Mouse (Mus musculus): ENCODE results near the gene Fastkd3. TPM values are rescaled to one million over a fixed set of nuclear protein-coding genes. Genes with fewer than 3 reads are reported as not detected.
"Not testable (repeated sequence)": the region's sequence is repeated elsewhere in the genome, so short reads cannot be mapped to it uniquely, and the experiment has no call there.

The Fastkd3 gene
- 19.5 and 24.3 TPM in 2 replicates for polyA plus RNA-seq (2015; fragmentation: Nextera tagmentation; extraction: Ambion mirVana)

DNA sequence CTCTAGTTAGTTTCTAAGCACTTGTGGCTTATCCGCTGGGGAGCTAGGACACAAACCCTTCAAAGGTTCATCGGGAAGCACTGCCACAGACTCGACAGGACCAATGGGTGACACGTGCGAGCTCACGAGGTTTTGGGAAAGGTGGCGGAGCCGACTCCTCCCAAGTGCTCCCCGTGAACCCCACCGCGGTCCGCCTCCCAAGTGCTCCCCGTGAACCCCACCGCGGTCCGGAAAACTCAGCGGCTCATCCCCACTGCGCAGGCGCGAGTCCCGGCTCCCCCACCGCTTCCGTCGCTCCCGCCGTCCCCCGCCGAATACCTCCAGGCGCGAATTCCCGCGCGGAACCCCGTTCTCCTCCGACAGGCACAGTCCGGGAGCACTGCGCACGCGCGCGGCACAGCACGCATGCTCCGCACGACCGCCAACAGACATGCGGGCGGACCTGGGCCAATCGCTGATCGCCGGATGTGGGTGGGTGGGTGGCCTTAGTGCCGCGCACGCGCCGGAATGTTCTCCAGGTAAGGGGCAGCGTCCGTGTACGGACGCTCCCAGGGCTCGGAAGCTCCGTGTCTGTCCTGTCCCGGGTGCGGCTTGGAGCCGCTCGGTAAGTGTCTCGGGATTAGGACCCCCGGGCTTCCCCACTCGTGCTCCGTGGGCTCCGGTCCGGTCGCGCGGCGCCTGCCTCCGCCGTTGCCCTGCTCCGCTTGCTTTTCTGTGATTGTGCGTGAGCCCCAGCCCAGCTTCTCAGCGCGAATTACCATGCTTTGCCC, at the start of gene Fastkd3, which contains the start of gene Mtrr:
Fastkd3 (plus strand) TSS at position 488 of the 770 bp plus-strand sequence.
Mtrr (minus strand) TSS at position 403 of the 770 bp plus-strand sequence.
- peak within 1 kb of the TSS; percentile 86 for H3K27ac ChIP-seq (replicated peaks)
- no peaks in the 10 kb centered on the region for H3K27me3 ChIP-seq (replicated peaks)
- peaks cover 28% of the 10 kb centered on the region for H3K4me1 ChIP-seq
- peaks cover 45% of the 10 kb centered on the region for H3K36me3 ChIP-seq
- peak; percentile 100 for ATAC-seq (ENCODE audit: low FRiP score)
- WGBS: under 1% methylated on average over 77 of the region's 81 CpGs
- no peaks in the 10 kb centered on the region for H3K9me3 ChIP-seq (replicated peaks)
- H3K4me3 ChIP-seq (replicated peaks): peak within 1 kb of the TSS; percentile 95
- H3K4me2 ChIP-seq: peak within 1 kb of the TSS; percentile 92
- H3K9ac ChIP-seq (replicated peaks): peak within 1 kb of the TSS; percentile 78

DNA sequence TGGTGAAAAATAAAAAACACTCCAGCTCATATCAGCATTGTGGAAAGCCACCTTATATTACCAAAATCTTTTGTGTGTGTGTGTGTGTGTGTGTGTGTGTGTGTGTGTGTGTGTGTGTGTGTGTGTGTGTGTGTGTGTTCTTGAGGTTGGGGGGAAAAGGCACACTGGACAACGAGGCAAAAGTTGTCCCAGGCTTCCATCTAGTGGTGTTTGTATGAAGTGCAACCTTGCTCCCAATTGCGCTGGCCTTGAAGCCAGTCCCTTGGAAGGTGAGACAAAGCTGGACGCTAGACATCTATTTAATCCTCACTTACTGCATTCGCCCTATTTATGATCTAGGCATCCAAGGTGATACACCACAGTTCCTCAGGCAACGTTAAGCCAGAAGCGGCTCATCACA, 28.6 kb upstream of the Fastkd3 start:
- H3K4me1 ChIP-seq; H3K36me3 ChIP-seq; H3K27ac ChIP-seq (replicated peaks); H3K4me2 ChIP-seq; H3K4me3 ChIP-seq (replicated peaks); H3K27me3 ChIP-seq (replicated peaks); H3K9me3 ChIP-seq (replicated peaks); H3K9ac ChIP-seq (replicated peaks): not testable (repeated sequence)
- WGBS: 22% methylated on average over 4 of the region's 6 CpGs
- peak; percentile 68 for ATAC-seq (ENCODE audit: low FRiP score)

DNA sequence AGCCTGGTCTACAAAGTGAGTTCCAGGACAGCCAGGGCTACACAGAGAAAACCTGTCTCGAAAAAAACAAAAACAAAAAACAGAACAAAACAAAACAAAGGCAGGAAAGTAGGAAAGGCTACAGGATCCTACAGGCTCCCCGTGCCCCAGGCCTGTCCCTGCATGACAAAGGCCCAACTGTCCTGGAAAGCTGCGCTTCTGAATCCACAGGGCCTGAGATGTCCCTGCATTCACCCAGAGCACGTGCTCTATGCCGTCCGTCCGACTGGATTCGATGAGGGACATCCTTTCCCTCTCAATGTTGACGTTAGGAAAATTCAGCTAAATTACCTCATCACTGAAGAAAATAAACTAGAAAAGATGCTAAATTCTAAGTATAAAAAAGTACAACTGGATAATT, 13.9 kb upstream of the Fastkd3 start:
- no peak overlapping the region for H3K9ac ChIP-seq (replicated peaks)
- H3K27me3 ChIP-seq (replicated peaks): no peaks in the 10 kb centered on the region
- H3K36me3 ChIP-seq: peaks cover 70% of the 10 kb centered on the region
- ATAC-seq (ENCODE audit: low FRiP score): no peak
- H3K4me3 ChIP-seq (replicated peaks): no peak overlapping the region
- no peak overlapping the region for H3K27ac ChIP-seq (replicated peaks)
- H3K4me1 ChIP-seq: peaks cover 3% of the 10 kb centered on the region
- WGBS: 97% methylated on average over 9 of the region's 9 CpGs
- H3K4me2 ChIP-seq: no peak overlapping the region
- H3K9me3 ChIP-seq (replicated peaks): no peaks in the 10 kb centered on the region

DNA sequence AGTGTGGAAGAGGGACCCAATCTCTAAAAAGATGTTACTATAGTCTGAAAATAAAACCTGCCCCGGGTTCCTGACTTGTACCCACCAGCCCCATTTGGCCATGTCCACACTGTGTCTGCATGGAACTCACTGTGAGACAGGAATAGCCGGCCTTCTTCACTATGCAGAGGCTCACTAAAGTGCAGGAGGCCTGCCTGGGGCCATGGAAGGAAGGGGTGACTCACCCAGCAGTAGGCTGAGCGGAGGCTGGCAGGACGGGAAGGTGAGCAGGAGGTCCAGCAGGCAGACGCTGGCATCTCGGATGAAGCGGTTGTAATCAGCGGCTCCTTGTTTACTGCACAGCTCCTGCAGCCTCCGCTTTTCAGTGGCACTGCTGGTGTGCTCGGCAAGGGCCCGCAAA, 13.5 kb upstream of the Fastkd3 start:
- ATAC-seq (ENCODE audit: low FRiP score): no peak
- Histone ChIP-seq H3K36me3 (peaks cover 65% of the 10 kb centered on the region), H3K27me3 (replicated peaks) (no peaks in the 10 kb centered on the region), H3K4me2 (no peak overlapping the region), H3K9ac (replicated peaks) (no peak overlapping the region), H3K9me3 (replicated peaks) (no peaks in the 10 kb centered on the region), H3K4me3 (replicated peaks) (no peak overlapping the region), H3K4me1 (peaks cover 7% of the 10 kb centered on the region), H3K27ac (replicated peaks) (no peak overlapping the region)
- WGBS: 93% methylated on average over 11 of the region's 11 CpGs

DNA sequence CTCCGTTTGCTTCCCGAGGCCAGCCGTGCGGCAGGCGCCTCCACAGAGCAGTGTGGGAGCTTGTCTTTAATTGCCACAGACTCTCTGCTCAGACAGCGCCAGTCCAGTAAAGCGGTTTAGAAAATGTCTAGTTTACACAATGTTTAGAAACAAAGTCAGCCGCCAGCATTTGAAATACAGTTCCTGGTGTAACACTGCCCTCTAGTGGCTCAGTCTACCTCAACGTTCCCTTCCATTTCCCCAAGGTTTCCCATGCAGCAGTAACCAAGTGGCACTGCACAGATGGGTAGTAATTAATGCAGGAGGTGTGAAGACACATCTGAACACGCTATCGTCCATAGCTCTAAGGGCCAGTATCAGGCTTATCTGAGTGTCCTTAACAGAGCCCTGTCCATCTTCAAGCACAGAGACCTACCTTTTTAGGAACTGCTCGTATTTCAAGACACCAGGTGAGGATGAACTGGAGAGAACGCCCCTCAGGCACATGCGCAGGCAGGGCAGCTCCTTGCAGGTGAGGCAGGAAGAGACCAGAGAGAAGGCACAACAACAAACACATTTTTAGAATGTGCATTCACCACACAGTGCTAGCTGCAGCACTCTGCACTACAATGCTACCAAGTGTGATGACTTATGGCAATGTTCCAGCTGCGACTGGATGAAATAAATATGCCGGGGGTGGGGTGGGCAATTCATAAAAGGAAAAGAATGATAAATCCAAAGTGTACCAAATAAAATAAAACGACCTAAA, 12.3 kb upstream of the Fastkd3 start:
- H3K4me2 ChIP-seq: no peak overlapping the region
- no peak overlapping the region for H3K4me3 ChIP-seq (replicated peaks)
- H3K27ac ChIP-seq (replicated peaks): no peak overlapping the region
- WGBS: 66% methylated on average over 17 of the region's 17 CpGs
- no peaks in the 10 kb centered on the region for H3K9me3 ChIP-seq (replicated peaks)
- H3K27me3 ChIP-seq (replicated peaks): no peaks in the 10 kb centered on the region
- peaks cover 7% of the 10 kb centered on the region for H3K4me1 ChIP-seq
- H3K9ac ChIP-seq (replicated peaks): no peak overlapping the region
- peak; percentile 63 for ATAC-seq (ENCODE audit: low FRiP score)
- H3K36me3 ChIP-seq: peaks cover 57% of the 10 kb centered on the region

DNA sequence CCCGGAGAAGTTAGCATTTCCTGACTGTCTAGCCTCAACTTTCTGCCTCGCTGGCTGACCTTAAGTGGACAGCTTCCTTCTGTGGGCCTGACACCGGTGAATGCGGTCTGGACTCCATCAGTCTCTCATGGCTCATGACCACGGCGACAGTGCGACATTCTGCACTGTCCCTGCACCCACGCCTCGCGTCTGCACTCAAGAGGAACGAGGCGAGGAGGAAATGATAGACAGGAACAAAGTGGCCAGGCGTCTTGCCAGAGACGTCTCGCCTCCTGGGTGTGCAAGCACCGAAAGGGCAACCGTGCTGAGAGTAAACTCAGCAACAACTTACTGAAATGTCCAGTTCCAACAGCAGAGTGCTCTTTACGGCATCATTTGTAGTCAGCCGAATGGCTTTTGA, 9.8 kb upstream of the Fastkd3 start:
- no peaks in the 10 kb centered on the region for H3K27me3 ChIP-seq (replicated peaks)
- 92% methylated on average over 19 of the region's 19 CpGs for WGBS
- H3K36me3 ChIP-seq: peaks cover 42% of the 10 kb centered on the region
- no peak overlapping the region for H3K27ac ChIP-seq (replicated peaks)
- peaks cover 7% of the 10 kb centered on the region for H3K4me1 ChIP-seq
- H3K4me2 ChIP-seq: no peak overlapping the region
- no peak overlapping the region for H3K9ac ChIP-seq (replicated peaks)
- no peaks in the 10 kb centered on the region for H3K9me3 ChIP-seq (replicated peaks)
- no peak for ATAC-seq (ENCODE audit: low FRiP score)
- H3K4me3 ChIP-seq (replicated peaks): no peak overlapping the region

DNA sequence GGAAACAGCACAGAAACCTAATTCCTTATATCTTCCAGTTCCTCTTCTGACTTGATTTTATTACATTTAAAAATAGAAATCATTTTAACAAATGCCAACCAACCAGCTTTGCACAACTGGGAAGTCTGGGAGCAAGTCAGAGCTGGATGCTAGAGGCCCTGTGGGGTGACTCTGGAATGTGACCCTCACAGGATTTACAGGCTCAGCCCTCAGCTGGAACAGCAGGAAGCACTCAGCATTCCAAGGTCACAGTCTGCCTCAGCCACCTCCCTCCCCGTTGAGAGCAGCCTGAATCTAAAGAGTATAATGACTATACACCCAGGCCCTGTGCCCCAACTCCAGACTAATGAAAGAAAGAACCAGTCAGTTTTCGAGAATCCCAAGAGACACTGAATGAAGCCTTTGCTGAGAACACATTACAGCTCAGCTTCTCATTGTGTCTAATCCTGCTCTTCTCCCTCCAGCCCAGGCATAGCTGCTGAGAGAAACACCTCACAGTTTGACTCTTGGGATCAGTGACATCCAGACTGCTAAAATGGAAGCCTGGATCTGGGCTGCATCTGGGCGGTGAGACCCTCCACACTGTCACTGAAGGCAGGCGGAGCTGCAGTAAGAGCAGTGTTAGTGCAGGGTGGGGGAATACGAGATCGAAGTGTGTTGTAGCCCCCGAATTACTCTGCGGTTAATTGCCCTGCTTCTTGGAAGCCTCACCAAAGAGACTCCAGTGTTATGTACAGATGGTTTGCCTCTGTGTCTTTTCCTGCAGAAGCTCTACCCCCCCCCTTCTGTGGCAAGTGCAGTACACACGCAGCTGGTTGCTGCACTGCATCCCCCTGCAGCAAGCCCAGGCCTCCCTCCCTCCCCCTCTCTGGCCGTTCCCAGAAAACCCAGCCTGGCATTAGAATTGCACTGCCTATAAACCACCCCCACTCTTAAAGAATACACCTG, 8.8 kb upstream of the Fastkd3 start:
- H3K27ac ChIP-seq (replicated peaks): no peak overlapping the region
- H3K9ac ChIP-seq (replicated peaks): no peak overlapping the region
- no peaks in the 10 kb centered on the region for H3K27me3 ChIP-seq (replicated peaks)
- peaks cover 7% of the 10 kb centered on the region for H3K4me1 ChIP-seq
- ATAC-seq (ENCODE audit: low FRiP score): no peak
- H3K4me2 ChIP-seq: no peak overlapping the region
- peaks cover 42% of the 10 kb centered on the region for H3K36me3 ChIP-seq
- no peak overlapping the region for H3K4me3 ChIP-seq (replicated peaks)
- 38% methylated on average over 10 of the region's 10 CpGs for WGBS
- no peaks in the 10 kb centered on the region for H3K9me3 ChIP-seq (replicated peaks)

DNA sequence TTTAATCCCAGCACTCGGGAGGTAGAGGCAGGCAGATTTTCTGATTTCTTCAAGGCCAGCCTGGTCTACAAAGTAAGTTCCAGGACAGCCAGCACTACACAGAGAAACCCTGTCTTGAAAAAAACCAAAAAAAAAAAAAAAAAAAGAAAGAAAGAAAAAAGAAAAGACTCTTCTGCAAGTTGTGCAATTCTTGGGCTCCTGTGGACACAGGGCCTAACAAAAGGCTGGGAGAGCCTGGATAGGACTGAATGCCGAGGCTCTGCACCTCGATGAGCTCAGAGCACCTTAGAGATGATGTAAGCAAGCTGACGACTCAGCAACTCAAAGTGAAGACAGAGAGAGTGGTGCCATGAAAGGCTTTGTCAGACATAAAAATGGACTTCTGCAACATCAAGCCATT, 7.6 kb upstream of the Fastkd3 start:
- ATAC-seq (ENCODE audit: low FRiP score): no peak
- H3K4me2 ChIP-seq: no peak overlapping the region

DNA sequence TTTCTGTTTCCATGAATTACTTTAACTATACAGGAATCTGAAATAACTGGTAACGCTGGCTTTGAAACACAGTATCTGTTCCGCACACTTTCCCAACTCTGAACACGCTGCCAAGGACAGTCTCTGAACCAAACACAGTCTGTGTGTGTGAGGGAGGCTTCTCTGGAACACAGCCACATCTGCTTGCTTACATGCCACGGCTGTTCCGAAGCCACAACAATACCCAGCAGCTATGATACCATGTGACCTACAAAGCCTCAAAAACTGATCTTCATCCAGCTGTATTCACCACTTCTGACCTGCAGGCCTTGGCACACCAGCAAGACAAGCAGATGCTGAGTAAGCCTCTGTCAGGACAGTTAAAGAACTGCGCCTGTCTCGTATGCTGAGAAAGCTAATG, 4.1 kb upstream of the Fastkd3 start:
- no peak overlapping the region for H3K9ac ChIP-seq (replicated peaks)
- 91% methylated on average over 7 of the region's 7 CpGs for WGBS
- no peaks in the 10 kb centered on the region for H3K27me3 ChIP-seq (replicated peaks)
- H3K4me3 ChIP-seq (replicated peaks): no peak overlapping the region
- H3K4me2 ChIP-seq: no peak overlapping the region
- no peaks in the 10 kb centered on the region for H3K9me3 ChIP-seq (replicated peaks)
- peaks cover 25% of the 10 kb centered on the region for H3K36me3 ChIP-seq
- H3K27ac ChIP-seq (replicated peaks): no peak overlapping the region
- ATAC-seq (ENCODE audit: low FRiP score): no peak
- H3K4me1 ChIP-seq: peaks cover 23% of the 10 kb centered on the region

More for the DNA sequence above, 7.6 kb upstream of the Fastkd3 start:
- H3K27me3 ChIP-seq (replicated peaks): no peaks in the 10 kb centered on the region
- H3K4me1 ChIP-seq: peaks cover 7% of the 10 kb centered on the region
- H3K36me3 ChIP-seq: peaks cover 44% of the 10 kb centered on the region
- no peak overlapping the region for H3K4me3 ChIP-seq (replicated peaks)
- no peak overlapping the region for H3K27ac ChIP-seq (replicated peaks)
- WGBS: 74% methylated on average over 4 of the region's 4 CpGs
- no peaks in the 10 kb centered on the region for H3K9me3 ChIP-seq (replicated peaks)
- H3K9ac ChIP-seq (replicated peaks): no peak overlapping the region

DNA sequence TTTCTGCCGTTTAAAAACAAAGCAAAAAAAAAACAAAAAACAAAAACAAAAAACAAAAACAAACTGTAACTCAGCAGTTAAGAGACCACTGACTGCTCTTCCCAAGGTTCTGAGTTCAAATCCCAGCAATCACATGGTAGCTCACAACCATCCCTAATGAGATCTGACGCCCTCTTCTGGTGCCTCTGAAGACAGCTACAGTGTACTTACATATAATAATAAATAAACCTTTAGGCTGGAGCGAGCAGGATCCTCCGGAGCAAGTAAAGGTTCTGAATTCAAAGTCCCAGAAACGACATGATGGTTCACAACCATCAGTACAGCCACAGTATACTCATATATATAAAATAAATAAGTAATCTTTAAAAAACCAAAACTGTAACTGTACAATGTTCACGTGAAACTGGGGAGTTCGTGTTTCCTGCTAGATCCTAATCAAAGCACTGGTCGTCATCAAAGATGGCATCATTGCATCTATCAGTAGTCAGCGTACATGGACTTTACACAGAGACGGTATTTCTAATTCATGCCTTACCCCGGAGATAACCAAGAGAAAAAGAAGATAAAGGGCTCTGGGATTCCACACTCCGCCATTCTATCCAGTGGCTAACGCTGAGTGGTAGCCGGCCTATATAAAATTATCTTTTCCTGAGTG, 821 bp upstream of the Fastkd3 start:
- Histone ChIP-seq H3K36me3 (peaks cover 45% of the 10 kb centered on the region), H3K4me2 (peak overlapping the region; percentile 92), H3K27ac (replicated peaks) (peak overlapping the region; percentile 86), H3K9ac (replicated peaks) (peak overlapping the region; percentile 68), H3K4me1 (peaks cover 28% of the 10 kb centered on the region), H3K9me3 (replicated peaks) (no peaks in the 10 kb centered on the region), H3K4me3 (replicated peaks) (peak overlapping the region; percentile 95), H3K27me3 (replicated peaks) (no peaks in the 10 kb centered on the region)
- WGBS: 27% methylated on average over 14 of the region's 14 CpGs
- no peak; the same call in 1 of the 2 replicates for ATAC-seq (ENCODE audit: low FRiP score)

DNA sequence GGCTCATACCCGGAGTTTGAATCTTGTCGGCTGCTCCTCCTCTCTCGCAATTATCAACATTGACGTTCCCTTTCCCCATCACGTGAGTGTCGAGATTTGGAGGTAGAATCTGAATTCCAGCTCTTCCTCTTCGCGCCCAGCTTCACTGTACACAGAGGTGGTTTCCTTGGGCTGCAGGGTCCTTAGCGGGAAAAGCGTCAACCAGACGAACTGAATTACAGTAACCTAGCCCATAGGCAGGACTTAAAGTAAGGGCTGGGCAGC, 415 bp downstream of the Fastkd3 start:
- peak; percentile 18 for ATAC-seq (ENCODE audit: low FRiP score)
- Histone ChIP-seq H3K4me3 (replicated peaks) (peak overlapping the region; percentile 95), H3K27me3 (replicated peaks) (no peaks in the 10 kb centered on the region), H3K9ac (replicated peaks) (peak overlapping the region; percentile 78), H3K27ac (replicated peaks) (peak overlapping the region; percentile 86), H3K4me1 (peaks cover 28% of the 10 kb centered on the region), H3K4me2 (peak overlapping the region; percentile 92), H3K9me3 (replicated peaks) (no peaks in the 10 kb centered on the region), H3K36me3 (peaks cover 43% of the 10 kb centered on the region)
- WGBS: under 1% methylated on average over 11 of the region's 11 CpGs
